Mouse (Mus musculus): ENCODE measurements around the gene Nudcd3.

Gene Nudcd3

GRCm38 (mm10) chr11:6177781-6178420 lies 22.3 kb downstream of the Nudcd3 start:
- no peak for DNase-seq

GRCm38 (mm10) chr11:6175506-6175905 lies 24.7 kb downstream of the Nudcd3 start:
- DNase-seq: no peak

- no peak for DNase-seq
These were observed 25.5 kb downstream of the Nudcd3 start for GRCm38 (mm10) chr11:6174719-6175118.

- no peak for DNase-seq
These were observed 31.1 kb downstream of the Nudcd3 start for GRCm38 (mm10) chr11:6169041-6169663.

GRCm38 (mm10) chr11:6166351-6166750 lies 33.9 kb downstream of the Nudcd3 start:
- DNase-seq: no peak

GRCm38 (mm10) chr11:6165391-6166081 lies 34.7 kb downstream of the Nudcd3 start:
- DNase-seq: no peak

GRCm38 (mm10) chr11:6164781-6165180 lies 35.4 kb downstream of the Nudcd3 start:
- DNase-seq: no peak

- DNase-seq: no peak
These were observed 36.5 kb downstream of the Nudcd3 start for GRCm38 (mm10) chr11:6163706-6164105.

- no peak for DNase-seq
These were observed 37.2 kb downstream of the Nudcd3 start for GRCm38 (mm10) chr11:6163062-6163461.

- no peak for DNase-seq
These were observed 38.7 kb downstream of the Nudcd3 start for GRCm38 (mm10) chr11:6161549-6161948.

- no peak for DNase-seq
These were observed 39.4 kb downstream of the Nudcd3 start for GRCm38 (mm10) chr11:6160663-6161271.

GRCm38 (mm10) chr11:6159704-6160275 lies 40.4 kb downstream of the Nudcd3 start:
- DNase-seq: no peak

- no peak for DNase-seq
These were observed 41.7 kb downstream of the Nudcd3 start for GRCm38 (mm10) chr11:6158515-6158914.

- no peak for DNase-seq
These were observed 43.1 kb downstream of the Nudcd3 start for GRCm38 (mm10) chr11:6157119-6157518.

- DNase-seq: no peak
These were observed 43.6 kb downstream of the Nudcd3 start for GRCm38 (mm10) chr11:6156651-6157050.

- DNase-seq: no peak
These were observed 46.0 kb downstream of the Nudcd3 start for GRCm38 (mm10) chr11:6154211-6154701.

- no peak for DNase-seq
These were observed 47.4 kb downstream of the Nudcd3 start for GRCm38 (mm10) chr11:6152864-6153263.

GRCm38 (mm10) chr11:6138233-6138950 lies 61.8 kb downstream of the Nudcd3 start:
- no peak for DNase-seq

GRCm38 (mm10) chr11:6132886-6133285 lies 67.3 kb downstream of the Nudcd3 start:
- no peak for DNase-seq

GRCm38 (mm10) chr11:6130578-6130977 lies 69.6 kb downstream of the Nudcd3 start:
- no peak for DNase-seq

GRCm38 (mm10) chr11:6123605-6124120 lies 76.6 kb downstream of the Nudcd3 start:
- no peak for DNase-seq

- DNase-seq: no peak
These were observed 77.6 kb downstream of the Nudcd3 start for GRCm38 (mm10) chr11:6122631-6123030.

All from lung, postnatal 4 days (tissue).